Mouse (Mus musculus) left cerebral cortex, postnatal 14 days (tissue): ENCODE data around the gene Wdr63. TPM values are rescaled to one million over a fixed set of nuclear protein-coding genes. Genes with fewer than 3 reads are reported as not detected.
A peak's percentile ranks its signal among the peaks of the same experiment; 100 is the strongest.

Source experiments
- DNase-seq, 2 experiments: peaks; one replicate each; pipeline ENCODE4 v3.0.0; 2021 to 2022; ENCODE audit warnings: low spot score in 2 of 2, mixed read lengths in 1 of 2
- intact Hi-C: fragments of 180-260 bp; cut with DNase I; formaldehyde crosslinking; loops from one replicate; pipeline ENCODE4 v1.15.1; 2025
- long read RNA-seq, 2 experiments: library from polyadenylated mRNA; stranded (forward); transcript quantifications; one replicate each; pipeline ENCODE4 v2.0.0; 2021
- total RNA-seq, 2 experiments: library from RNA; stranded (reverse); gene quantifications; 2 replicates each; pipeline ENCODE4 v1.2.3; 2021

Wdr63 gene
- total RNA-seq = under 1 TPM; 0.11 to 0.30 TPM
- long read RNA-seq, experiment 1 = 0 reads
- long read RNA-seq, experiment 2 = 0 reads

DNA sequence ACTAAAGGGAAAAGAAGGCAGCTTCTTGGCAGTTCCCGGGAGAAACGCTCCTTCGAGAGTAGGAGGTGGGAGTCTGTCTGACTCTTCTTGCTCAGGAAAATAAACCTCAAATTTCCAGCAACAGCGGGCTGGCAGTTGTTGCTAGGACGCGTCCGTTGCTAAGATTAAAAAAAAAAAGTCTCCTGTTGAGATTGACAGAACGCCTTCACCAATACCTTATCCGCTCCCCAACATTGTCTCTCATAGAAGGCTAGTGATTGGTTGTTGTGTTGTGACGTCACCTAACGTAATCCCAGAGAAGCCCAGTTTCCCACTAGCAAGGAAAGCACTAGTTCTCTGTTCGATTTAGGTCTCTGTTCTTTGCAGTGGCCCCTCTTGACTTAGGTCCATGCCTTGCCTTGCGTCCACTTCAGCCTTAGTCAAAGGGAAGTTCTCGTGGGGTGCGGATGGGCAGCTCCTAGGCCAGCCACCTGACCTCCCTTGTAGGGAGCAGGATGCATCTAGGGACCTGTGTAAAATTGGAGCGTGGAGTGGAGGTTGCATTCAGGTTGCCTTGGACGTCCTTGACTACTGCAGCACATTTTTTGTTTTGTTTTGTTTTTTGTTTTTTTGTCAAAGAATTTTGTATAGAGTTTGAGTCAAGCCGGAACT is at the start of gene Wdr63:
Wdr63 (minus strand) TSS at position 210 of the 651 bp plus-strand sequence.
- intact Hi-C loops = loop anchor here (10.0 kb wide), 1 partner anchor 163 kb away; no protein-coding TSS in a partner anchor
- peak; percentile 81 to 89 for DNase-seq

DNA sequence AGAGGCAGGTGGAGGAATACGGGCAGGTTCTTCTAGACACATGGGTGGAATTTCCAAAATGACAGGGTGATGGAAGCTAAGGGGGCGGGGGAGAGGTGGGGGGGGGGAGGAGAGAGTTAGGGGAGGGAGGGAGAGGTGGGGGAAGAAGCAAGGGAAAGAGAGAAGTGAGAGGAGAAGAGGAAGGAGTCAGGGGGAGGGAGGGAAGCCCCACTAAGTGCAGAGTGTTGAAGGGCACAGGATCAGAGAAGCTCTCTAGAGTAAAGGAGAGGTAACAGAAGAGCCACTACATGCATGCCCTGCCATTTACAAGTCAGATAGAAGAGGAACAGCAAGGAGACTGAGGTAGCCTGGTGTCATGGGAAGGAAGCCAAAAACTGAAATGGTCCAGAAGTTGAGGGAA is 48.9 kb upstream of the Wdr63 start:
- no peak for DNase-seq
- intact Hi-C loops = no loop called here

DNA sequence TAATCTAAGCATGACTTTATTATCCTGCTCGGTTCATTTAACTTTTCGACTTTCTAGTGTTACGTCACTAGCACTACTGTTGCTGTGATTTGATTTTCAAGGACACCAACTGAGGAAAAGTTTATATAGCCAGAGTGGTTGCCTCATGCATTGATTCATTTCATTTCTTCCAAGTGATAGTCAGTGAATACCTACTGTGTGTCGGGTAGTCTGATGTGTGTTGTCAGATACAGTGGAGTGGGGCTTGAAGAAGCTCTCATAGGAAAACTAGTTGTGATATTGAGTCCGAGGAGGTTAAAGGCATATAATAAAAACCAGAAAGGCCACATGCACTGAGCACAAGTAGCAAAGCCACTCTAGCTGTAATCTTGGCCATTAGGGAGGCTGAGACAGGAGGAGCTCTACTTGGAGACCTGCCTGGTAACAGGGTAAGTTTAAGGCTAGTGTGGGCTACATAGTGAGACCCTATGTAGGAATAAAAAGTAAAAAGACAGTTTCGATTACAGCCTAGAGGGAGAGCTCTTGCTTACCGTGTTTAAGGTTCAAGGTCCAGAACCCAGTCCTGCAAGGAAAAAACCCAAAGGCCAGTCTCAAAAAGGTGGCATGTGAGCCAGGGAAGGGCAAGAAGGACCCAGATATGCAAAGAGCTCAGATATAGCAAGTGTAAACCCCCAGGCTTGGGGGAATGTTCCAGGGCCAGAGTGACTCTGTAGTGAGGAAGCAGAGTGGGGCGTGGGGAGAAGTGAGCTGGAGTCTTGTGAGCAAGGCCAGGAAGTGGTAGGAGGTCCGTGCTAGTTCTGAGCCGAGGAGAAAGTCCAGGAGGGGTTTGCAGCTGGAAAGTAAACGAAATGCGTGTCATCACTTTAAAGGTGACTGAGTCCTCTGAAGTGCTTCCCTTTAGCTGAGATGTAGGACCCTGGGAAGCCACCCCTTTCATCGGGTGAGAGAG is 48.0 kb upstream of the Wdr63 start:
- intact Hi-C loops = no loop called here
- no peak for DNase-seq

DNA sequence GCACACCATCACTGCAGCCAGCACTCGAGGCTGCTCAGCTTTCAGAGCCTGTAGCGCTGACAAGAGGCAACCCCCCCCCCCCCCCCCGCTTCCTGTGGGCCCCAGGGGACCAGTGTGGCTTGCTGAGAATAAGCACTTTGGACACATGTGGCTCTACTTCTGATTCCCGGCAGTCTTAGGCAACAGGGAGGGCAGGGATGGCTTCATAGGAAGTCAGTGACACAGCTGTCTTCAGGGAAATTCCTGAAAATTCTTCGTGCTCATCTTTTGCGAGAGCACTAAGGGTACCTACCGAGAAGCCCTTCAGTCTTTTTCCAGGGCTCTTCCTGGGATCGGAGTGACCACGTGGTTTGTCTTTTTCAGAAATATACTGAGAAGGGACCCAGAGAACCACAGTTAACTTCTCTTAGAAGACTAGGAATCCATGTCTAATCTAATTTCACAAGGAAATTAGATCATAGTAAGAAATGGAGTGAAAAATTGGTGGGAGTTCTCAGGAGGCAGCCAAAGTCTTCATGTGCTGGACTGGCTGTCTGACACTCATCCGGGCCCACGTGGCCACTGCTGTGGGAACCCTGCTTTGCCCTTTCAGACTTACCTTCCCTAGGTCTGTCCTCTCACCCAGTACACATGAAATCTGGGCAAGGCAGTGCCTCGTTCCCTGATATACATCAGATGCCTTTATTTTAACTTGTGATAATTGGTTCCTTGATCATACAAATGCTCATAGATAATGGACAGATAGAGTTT is 46.1 kb upstream of the Wdr63 start:
- no peak for DNase-seq
- intact Hi-C loops = no loop called here

DNA sequence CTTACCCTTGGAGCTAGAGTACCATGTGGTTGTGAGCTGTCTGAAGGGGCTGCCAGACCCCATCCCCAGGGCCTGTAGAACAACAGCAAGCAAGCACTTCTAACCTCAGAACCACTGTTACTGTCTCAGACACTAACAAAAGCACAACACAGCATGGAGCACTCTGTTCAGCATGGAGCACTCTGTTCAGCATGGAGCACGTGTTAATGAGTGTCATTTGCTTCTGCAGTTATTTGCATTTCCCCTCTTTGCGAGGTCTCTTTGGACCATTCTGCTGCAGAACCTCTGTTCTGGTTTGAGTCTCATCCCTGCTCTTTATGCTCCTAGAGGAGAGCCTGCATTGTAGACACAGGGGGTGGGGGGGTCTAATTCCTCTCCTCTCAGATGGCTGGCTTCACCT is 45.0 kb upstream of the Wdr63 start:
- DNase-seq = no peak
- intact Hi-C loops = no loop called here

DNA sequence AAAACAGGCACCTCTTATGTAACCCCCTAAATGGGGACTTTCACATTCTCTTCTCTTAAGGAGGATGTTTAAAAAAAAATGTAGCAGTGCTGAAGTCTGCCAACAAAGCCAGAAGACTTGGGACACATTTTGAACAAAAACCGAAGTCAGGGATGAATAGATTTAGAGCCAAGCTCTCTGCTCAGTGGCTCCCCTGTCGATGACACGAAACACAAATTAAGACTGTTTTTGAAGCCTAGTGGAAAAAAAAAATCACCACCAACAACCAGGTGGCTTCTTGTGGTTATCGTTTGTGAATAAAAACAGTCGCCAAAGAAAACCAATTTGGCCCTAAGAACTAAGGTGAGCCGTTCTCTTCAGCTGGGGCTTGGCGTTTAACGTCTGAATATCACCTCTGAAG is 44.4 kb upstream of the Wdr63 start:
- intact Hi-C loops = no loop called here

DNA sequence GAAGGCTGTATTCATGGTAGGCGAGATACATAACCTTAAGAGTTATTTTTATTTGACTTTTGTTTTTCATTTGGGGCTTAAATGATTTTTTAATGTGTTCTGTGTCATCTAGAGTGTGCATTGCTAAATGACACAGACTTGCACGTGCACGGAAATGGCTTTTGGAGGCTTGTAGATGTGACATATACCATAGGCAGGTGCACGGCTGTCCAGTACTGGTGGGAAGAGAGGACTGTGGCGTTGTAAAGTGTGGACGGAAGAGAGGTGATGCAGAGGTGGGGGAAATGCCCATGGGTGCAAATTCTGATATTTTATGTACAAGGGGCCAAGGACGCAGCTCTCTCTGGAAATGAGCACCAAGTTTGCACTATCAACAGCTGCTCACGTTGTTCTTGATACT is 43.8 kb upstream of the Wdr63 start:
- no peak for DNase-seq
- intact Hi-C loops = no loop called here

More for the DNA sequence above, 44.4 kb upstream of the Wdr63 start:
- no peak for DNase-seq

DNA sequence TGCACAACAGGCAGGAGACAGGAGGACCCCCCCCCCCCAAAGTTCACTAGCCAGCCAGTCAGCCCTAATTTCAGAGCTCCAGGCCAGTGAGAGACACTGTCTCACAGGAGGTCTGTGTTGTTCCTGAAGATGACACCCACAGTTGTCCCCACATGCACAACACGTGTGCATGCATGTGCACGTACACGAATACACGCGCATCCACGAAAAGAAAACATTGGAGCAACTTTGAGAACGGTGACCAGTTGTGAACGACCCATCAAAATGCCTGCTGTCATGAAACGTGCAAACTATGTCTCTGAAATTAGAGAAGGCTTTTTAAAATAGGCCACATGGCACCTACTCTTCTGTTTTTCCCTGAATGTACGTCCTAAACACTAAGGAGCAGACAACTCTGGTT is 43.4 kb upstream of the Wdr63 start:
- DNase-seq = no peak
- intact Hi-C loops = no loop called here

DNA sequence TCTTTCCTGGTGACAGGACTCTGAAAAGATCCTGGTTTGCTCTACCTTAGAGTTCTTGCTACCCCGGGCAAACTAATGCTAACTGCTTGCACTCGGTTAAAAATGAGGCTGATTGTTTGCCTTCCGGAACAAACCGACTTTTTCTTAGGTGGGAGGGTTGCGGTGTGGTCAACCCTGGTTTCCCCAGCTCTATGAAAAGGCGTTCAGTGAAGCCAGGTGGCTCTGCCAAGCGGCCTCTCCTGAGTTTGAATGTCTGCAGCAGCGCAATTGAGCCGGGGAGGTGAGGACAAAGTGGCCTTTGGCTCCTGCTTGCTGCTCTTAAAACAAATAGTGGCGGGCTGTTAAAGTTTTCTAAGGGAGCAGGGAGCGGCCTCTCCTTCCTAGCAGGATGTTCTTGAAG is 42.6 kb upstream of the Wdr63 start:
- intact Hi-C loops = no loop called here
- no peak for DNase-seq

DNA sequence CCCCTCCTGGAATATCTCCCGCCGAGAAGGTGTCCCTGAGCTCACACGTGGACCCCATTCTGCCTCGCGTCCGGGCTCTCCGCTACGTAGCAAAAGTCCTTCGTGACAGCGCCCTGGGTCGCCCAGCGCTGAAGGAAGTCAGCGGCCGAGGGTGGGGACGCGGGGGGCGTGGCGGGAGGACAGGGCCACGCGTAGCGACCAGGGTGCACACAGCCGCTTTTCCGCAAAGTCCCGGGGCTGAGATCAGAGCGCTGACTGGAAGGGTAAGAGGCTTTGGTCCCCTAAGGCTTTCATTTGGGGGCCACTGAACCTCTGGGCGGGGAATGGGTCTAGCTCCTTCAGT is 42.1 kb upstream of the Wdr63 start:
- intact Hi-C loops = no loop called here

DNA sequence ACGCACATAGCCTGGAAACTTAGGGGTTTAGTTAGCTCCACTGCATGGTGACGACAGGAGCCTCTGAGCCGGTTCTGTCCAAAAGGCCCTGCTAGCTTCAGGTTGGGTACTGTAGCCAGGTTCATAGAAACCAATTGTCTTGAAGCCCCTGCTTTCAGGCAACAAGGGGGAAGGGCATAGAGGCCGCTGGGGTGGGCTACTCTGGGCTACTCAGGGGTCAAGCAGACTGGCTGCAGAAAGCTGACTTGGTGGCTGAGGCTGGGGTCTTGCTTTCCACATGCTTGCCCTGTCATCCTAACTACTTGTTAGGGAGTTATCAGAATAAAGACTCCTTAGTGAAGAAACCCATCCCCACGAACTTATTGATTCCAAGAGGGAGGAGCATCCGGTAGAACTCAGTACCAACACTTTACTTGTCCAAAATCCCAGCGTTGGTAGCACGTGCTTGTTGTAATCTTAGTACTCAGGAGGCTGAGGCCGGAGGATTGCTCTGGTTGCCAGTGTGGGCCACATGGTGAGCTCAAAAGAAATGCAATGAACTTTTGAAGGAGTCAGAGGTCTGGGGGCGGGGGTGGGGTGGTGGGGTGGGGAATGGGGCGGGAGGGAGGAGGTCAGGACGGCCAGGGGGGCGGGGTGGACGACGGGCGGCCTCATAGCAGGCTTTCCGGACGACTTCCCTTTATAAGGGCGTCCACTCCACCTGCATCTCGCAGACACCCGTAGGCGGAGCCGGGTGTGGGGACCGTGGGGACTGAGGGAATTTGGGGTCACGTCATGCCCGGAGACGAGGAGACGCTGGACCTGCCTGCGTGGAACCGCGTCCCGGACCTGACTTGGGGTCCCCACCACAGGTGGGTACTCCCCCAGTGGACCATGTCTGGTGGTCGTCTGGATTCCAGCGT is 41.5 kb upstream of the Wdr63 start, which contains the start of gene Mcoln2:
Mcoln2 (plus strand) TSS at position 678 of the 902 bp plus-strand sequence.
- intact Hi-C loops = no loop called here
- no peak for DNase-seq

More for the DNA sequence above, 42.1 kb upstream of the Wdr63 start:
- DNase-seq = no peak

DNA sequence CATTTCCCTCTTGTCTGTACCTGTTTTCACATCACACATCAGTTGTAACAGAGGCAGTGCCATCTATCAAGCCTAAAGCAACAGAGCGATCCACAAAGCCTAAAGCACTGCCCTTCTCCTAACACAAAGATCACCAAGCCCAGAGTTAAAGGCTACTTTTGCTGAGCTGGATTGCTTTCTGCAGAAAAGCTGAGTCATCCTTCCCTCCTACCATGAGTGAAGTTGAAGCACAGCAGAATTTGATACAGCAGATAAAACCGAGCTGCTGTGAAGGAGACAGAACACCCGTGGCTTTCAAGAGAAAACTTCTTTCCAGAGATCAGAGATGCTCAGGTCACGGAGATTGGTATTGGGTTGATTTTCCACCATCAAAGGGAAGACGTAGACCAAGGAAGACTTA is 38.2 kb upstream of the Wdr63 start:
- DNase-seq = no peak
- intact Hi-C loops = no loop called here

DNA sequence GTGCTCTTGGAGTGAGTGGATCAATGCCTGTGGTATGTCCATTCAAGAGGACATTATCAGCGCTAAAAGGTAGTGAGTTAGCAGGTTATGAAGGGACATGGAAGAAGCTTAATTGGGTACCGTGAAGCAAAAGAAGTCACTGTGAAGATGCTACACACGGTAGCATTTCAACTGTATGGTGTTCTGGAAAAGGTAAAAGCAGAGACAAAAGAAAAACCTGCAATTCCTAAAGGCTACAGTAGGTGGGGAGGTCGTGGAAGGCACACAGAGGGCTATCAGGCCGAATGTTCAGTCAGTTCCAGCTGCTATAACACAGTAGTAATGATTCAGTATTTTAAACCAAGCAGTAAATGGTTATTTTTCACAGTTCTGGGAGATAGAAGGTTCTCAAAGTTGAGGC is 37.6 kb upstream of the Wdr63 start:
- no peak for DNase-seq

DNA sequence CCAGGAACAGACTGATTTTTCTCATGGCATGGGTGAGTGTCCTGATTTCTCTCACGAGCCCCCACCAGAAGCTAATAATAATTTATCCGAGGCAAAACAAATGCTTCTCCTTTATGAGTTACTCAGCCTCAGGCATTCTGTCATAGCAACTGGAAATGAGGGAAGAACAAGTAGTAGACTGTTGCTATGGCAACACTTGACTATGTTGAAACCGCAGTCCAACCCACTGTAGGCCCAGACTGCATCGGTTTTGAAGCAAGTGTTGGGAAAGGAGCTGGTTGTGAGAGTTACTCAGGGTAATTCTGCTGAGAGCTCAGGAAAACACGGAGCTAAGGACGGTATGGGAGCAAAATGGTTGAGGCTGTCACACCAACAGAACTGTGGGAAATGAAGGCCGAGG is 34.6 kb upstream of the Wdr63 start:
- DNase-seq = no peak
- intact Hi-C loops = no loop called here

More for the DNA sequence above, 37.6 kb upstream of the Wdr63 start:
- intact Hi-C loops = no loop called here

DNA sequence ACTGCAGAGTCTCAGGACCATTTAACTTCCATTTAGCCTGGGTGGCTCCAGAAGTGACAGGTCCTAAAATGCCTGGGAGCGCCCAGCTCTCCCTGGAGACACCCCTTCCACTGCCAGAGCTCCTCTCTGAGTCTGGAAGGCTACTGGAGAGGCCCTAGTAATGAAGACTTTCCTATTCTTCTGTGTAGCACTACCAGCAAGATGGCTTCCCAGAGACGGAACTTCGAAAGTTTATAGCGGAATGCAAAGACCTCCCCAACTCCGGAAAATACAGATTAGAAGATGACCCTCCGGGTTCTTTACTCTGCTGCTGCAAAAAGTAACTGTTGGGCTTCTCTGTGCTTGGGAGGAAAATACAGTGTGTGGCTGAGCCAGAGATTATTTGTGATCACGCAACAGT is 32.3 kb upstream of the Wdr63 start:
- DNase-seq = no peak
- intact Hi-C loops = no loop called here

DNA sequence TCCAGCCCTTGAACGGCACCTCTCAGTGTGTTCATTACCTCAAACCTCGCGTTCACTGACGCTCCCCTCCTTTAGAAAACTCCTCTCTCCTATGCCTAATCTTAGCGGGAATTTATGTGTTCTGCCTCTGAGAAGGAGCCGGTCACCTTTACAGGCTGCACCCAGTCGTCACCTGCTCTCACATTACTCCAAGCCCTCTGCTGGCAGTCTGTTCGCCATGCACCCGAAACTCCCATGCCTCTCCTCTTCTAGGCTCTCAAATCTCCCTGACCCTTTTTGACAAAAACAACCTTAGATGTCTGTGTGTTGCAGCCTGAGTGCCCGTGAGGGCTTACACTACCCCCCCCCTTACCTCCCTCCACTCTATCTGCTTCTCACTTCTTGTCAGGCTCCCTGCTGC is 28.5 kb upstream of the Wdr63 start:
- DNase-seq = no peak
- intact Hi-C loops = no loop called here

DNA sequence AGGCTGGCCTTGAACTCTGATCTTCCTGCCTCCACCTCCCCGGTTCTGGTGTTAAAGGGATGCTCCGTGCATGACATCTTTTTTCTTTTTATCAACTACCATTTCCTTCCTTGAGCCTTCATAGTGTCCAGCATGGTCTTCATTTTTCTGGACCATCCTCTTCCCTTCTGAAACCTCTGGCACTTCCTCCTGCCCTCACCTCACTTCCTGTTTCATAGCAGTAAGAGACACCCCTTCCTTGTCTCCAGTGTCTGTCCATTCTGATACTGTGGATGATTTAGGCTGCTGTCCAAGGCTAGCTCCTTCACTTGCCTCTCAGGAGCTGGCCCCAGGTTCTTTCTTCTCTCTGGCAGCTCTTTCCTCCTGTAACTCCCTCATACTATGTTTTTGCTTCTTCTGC is 27.5 kb upstream of the Wdr63 start:
- intact Hi-C loops = no loop called here
- no peak for DNase-seq

DNA sequence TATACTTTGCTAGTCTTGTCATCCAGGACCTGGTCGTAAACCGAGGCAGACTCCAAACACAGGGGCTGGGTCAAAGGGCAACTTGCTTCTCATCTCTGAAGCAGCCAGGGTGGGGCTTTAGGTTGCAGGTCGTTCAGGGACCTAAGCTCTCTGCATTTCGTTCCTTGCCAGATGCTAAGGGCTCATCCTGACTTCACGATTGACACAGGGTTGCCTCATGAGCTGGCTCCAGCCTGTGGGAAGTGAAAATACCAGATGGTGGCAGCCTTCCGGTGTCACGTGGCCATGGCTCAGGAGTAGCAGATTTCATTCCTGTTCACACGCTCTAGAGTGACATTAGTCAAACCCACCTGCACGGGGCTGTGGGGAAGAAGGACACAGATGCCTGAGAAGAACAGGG is 26.9 kb upstream of the Wdr63 start:
- intact Hi-C loops = no loop called here
- DNase-seq = no peak

DNA sequence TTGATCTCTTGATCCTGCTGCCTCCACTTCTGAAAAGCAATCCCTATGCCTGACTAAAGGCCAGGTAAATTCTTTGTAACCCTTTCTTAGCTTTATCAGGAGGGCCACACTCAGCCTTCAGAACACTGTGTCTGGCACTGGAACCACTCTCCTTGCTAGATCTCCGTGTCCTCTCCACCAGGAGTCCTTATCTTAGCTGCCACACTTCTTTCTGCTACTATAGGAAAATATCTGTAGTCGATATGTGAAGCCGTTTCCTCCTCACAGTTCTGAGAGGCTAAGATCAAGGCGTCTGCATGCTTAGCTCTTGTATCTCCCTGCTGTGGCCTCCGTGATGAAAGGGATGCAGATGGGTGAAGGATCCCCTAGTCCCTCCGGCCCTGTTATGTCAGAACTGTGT is 19.3 kb upstream of the Wdr63 start:
- intact Hi-C loops = no loop called here
- DNase-seq = no peak
